Mouse (Mus musculus): ENCODE measurements around the gene Actl7a. TPM values are rescaled to one million over a fixed set of nuclear protein-coding genes. Genes with fewer than 3 reads are reported as not detected.

Actl7a gene
- not detected in 2 replicates for polyA plus RNA-seq (2016; fragmentation: Nextera tagmentation; extraction: Ambion mirVana)

GRCm38 (mm10) chr4:56743363-56744195, at the start of gene Actl7a:
TSS of gene Actl7a (plus strand) at chr4:56743413.
- peaks cover 52% of the 10 kb centered on the region for H3K36me3 ChIP-seq (replicated peaks)
- no peak within 1 kb of the TSS for H3K27ac ChIP-seq (replicated peaks)
- no peaks in the 10 kb centered on the region for H3K9me3 ChIP-seq
- WGBS: 96% methylated on average over 21 of the region's 21 CpGs
- no peaks in the 10 kb centered on the region for H3K4me1 ChIP-seq
- DNase-seq (ENCODE audit: low spot score): no peak
- no peaks in the 10 kb centered on the region for H3K27me3 ChIP-seq (replicated peaks; ENCODE audit: low read depth, poor library complexity, severe bottlenecking)
- no peak within 1 kb of the TSS for H3K4me3 ChIP-seq

- H3K36me3 ChIP-seq (replicated peaks): no peaks in the 10 kb centered on the region
- H3K27ac ChIP-seq (replicated peaks): no peak overlapping the region
- H3K27me3 ChIP-seq (replicated peaks; ENCODE audit: low read depth, poor library complexity, severe bottlenecking): no peaks in the 10 kb centered on the region
- 82% methylated on average over 7 of the region's 7 CpGs for WGBS
- no peak overlapping the region for H3K4me3 ChIP-seq
- DNase-seq (ENCODE audit: low spot score): no peak
- no peaks in the 10 kb centered on the region for H3K9me3 ChIP-seq
- no peaks in the 10 kb centered on the region for H3K4me1 ChIP-seq
These were observed 46.8 kb upstream of the Actl7a start for GRCm38 (mm10) chr4:56696401-56696800.

GRCm38 (mm10) chr4:56698671-56699070, 44.5 kb upstream of the Actl7a start:
- peaks cover 9% of the 10 kb centered on the region for H3K4me1 ChIP-seq
- 58% methylated on average over 5 of the region's 5 CpGs for WGBS

GRCm38 (mm10) chr4:56702234-56702633, 41.0 kb upstream of the Actl7a start:
- peak overlapping the region; percentile 70 for H3K27ac ChIP-seq (replicated peaks)
- no peaks in the 10 kb centered on the region for H3K36me3 ChIP-seq (replicated peaks)
- H3K9me3 ChIP-seq: no peaks in the 10 kb centered on the region
- 0 out of 2 replicates have a peak overlapping the region, but pooled peaks have one; percentile 26 for H3K4me3 ChIP-seq
- peaks cover 4% of the 10 kb centered on the region; the same call in 1 of the 2 replicates for H3K27me3 ChIP-seq (replicated peaks; ENCODE audit: low read depth, poor library complexity, severe bottlenecking)
- peaks cover 16% of the 10 kb centered on the region for H3K4me1 ChIP-seq
- DNase-seq (ENCODE audit: low spot score): peak; percentile 46
- 10% methylated on average over 10 of the region's 10 CpGs for WGBS

More at GRCm38 (mm10) chr4:56698671-56699070, 44.5 kb upstream of the Actl7a start:
- H3K4me3 ChIP-seq: no peak overlapping the region
- no peaks in the 10 kb centered on the region for H3K36me3 ChIP-seq (replicated peaks)
- DNase-seq (ENCODE audit: low spot score): no peak
- H3K27me3 ChIP-seq (replicated peaks; ENCODE audit: low read depth, poor library complexity, severe bottlenecking): 0 out of 2 replicates have a peak, but pooled peaks cover 4% of the 10 kb centered on the region
- H3K9me3 ChIP-seq: no peaks in the 10 kb centered on the region
- no peak overlapping the region for H3K27ac ChIP-seq (replicated peaks)

- H3K27me3 ChIP-seq (replicated peaks; ENCODE audit: low read depth, poor library complexity, severe bottlenecking): no peaks in the 10 kb centered on the region
- DNase-seq (ENCODE audit: low spot score): no peak
- no peak overlapping the region for H3K27ac ChIP-seq (replicated peaks)
- H3K9me3 ChIP-seq: no peaks in the 10 kb centered on the region
- H3K4me1 ChIP-seq: peaks cover 11% of the 10 kb centered on the region
- H3K36me3 ChIP-seq (replicated peaks): no peaks in the 10 kb centered on the region
- WGBS: 91% methylated on average over 3 of the region's 3 CpGs
- H3K4me3 ChIP-seq: no peak overlapping the region
These were observed 30.1 kb upstream of the Actl7a start for GRCm38 (mm10) chr4:56713155-56713554.

GRCm38 (mm10) chr4:56716801-56717200, 26.4 kb upstream of the Actl7a start:
- DNase-seq (ENCODE audit: low spot score): no peak
- H3K4me3 ChIP-seq: no peak overlapping the region
- H3K27ac ChIP-seq (replicated peaks): no peak overlapping the region
- H3K4me1 ChIP-seq: no peaks in the 10 kb centered on the region
- no peaks in the 10 kb centered on the region for H3K36me3 ChIP-seq (replicated peaks)
- no peaks in the 10 kb centered on the region for H3K9me3 ChIP-seq
- H3K27me3 ChIP-seq (replicated peaks; ENCODE audit: low read depth, poor library complexity, severe bottlenecking): no peaks in the 10 kb centered on the region
- 64% methylated on average over 5 of the region's 5 CpGs for WGBS

- Histone ChIP-seq H3K36me3 (replicated peaks) (no peaks in the 10 kb centered on the region), H3K9me3 (no peaks in the 10 kb centered on the region), H3K27ac (replicated peaks) (no peak overlapping the region), H3K4me1 (no peaks in the 10 kb centered on the region), H3K4me3 (no peak overlapping the region), H3K27me3 (replicated peaks; ENCODE audit: low read depth, poor library complexity, severe bottlenecking) (no peaks in the 10 kb centered on the region)
- DNase-seq (ENCODE audit: low spot score): no peak
- 93% methylated on average over 3 of the region's 3 CpGs for WGBS
These were observed 25.3 kb upstream of the Actl7a start for GRCm38 (mm10) chr4:56717932-56718331.

- H3K4me3 ChIP-seq: no peak overlapping the region
- H3K27ac ChIP-seq (replicated peaks): no peak overlapping the region
- H3K4me1 ChIP-seq: no peaks in the 10 kb centered on the region
- 76% methylated on average over 12 of the region's 12 CpGs for WGBS
- no peaks in the 10 kb centered on the region for H3K9me3 ChIP-seq
- no peaks in the 10 kb centered on the region for H3K27me3 ChIP-seq (replicated peaks; ENCODE audit: low read depth, poor library complexity, severe bottlenecking)
- DNase-seq (ENCODE audit: low spot score): no peak
- no peaks in the 10 kb centered on the region for H3K36me3 ChIP-seq (replicated peaks)
These were observed 24.4 kb upstream of the Actl7a start for GRCm38 (mm10) chr4:56718573-56719442.

GRCm38 (mm10) chr4:56719456-56719855, 23.8 kb upstream of the Actl7a start:
- 72% methylated on average over 9 of the region's 9 CpGs for WGBS
- Histone ChIP-seq H3K36me3 (replicated peaks) (no peaks in the 10 kb centered on the region), H3K27ac (replicated peaks) (no peak overlapping the region), H3K27me3 (replicated peaks; ENCODE audit: low read depth, poor library complexity, severe bottlenecking) (no peaks in the 10 kb centered on the region), H3K4me1 (no peaks in the 10 kb centered on the region), H3K9me3 (no peaks in the 10 kb centered on the region), H3K4me3 (no peak overlapping the region)
- DNase-seq (ENCODE audit: low spot score): no peak

GRCm38 (mm10) chr4:56720403-56720802, 22.8 kb upstream of the Actl7a start:
- H3K27ac ChIP-seq (replicated peaks): no peak overlapping the region
- 87% methylated on average over 9 of the region's 9 CpGs for WGBS
- H3K36me3 ChIP-seq (replicated peaks): no peaks in the 10 kb centered on the region
- H3K27me3 ChIP-seq (replicated peaks; ENCODE audit: low read depth, poor library complexity, severe bottlenecking): no peaks in the 10 kb centered on the region
- H3K4me1 ChIP-seq: no peaks in the 10 kb centered on the region
- no peak for DNase-seq (ENCODE audit: low spot score)
- H3K9me3 ChIP-seq: no peaks in the 10 kb centered on the region
- no peak overlapping the region for H3K4me3 ChIP-seq

GRCm38 (mm10) chr4:56721469-56721868, 21.7 kb upstream of the Actl7a start:
- WGBS: 28% methylated on average over 3 of the region's 3 CpGs
- DNase-seq (ENCODE audit: low spot score): peak; percentile 39

GRCm38 (mm10) chr4:56722346-56722745, 20.9 kb upstream of the Actl7a start:
- no peak overlapping the region for H3K4me3 ChIP-seq
- H3K27ac ChIP-seq (replicated peaks): no peak overlapping the region
- WGBS: 66% methylated on average over 6 of the region's 6 CpGs
- H3K9me3 ChIP-seq: no peaks in the 10 kb centered on the region
- H3K27me3 ChIP-seq (replicated peaks; ENCODE audit: low read depth, poor library complexity, severe bottlenecking): no peaks in the 10 kb centered on the region
- no peak for DNase-seq (ENCODE audit: low spot score)
- H3K4me1 ChIP-seq: no peaks in the 10 kb centered on the region
- no peaks in the 10 kb centered on the region for H3K36me3 ChIP-seq (replicated peaks)

More at GRCm38 (mm10) chr4:56721469-56721868, 21.7 kb upstream of the Actl7a start:
- Histone ChIP-seq H3K9me3 (no peaks in the 10 kb centered on the region), H3K27ac (replicated peaks) (no peak overlapping the region), H3K4me1 (no peaks in the 10 kb centered on the region), H3K27me3 (replicated peaks; ENCODE audit: low read depth, poor library complexity, severe bottlenecking) (no peaks in the 10 kb centered on the region), H3K36me3 (replicated peaks) (no peaks in the 10 kb centered on the region), H3K4me3 (no peak overlapping the region)

All from embryonic facial prominence, embryonic 10.5 days (tissue).